9 mouse cellular contexts compared by ENCODE assay signal in genomic region chr6:140490921-140491537, GRCm38 (mm10).
A peak's percentile ranks its signal among the peaks of the same experiment; 100 is the strongest.
DNase-seq lines count a peak whose midpoint lies in the region; ATAC-seq lines count a peak whose summit lies in the region.
"Had no signal": no experiment of that assay in that cellular context is flagged by ENCODE, and none has a peak within 500 bp of the region (broad histone marks: within the 10 kb centered on the region; RNA-seq: fewer than 3 reads in every experiment).

No protein-coding gene starts in this region.

- no peak for DNase-seq in embryonic facial prominence, embryonic 10.5 days (ENCODE audit: low spot score)
- no peak for DNase-seq in lung, postnatal 4 days
- no peak for DNase-seq in limb, embryonic 10.5 days (ENCODE audit: low spot score)
- DNase-seq in embryo, embryonic 10 days (ENCODE audit: low spot score), result no peak
- no peak for DNase-seq in T-cell, adult 2 months (ENCODE audit: low spot score)

- 0 out of 2 replicates have a peak overlapping the region, but pooled peaks have one; percentile 46 for H3K27ac ChIP-seq in embryonic facial prominence, embryonic 12.5 days
- H3K27ac ChIP-seq in embryonic facial prominence, embryonic 10.5 days (replicated peaks), result no peak overlapping the region
- H3K27ac ChIP-seq in lung, embryonic 15.5 days, result peak overlapping the region; percentile 5; the same call in 1 of the 2 replicates
- 0 out of 2 replicates have a peak overlapping the region, but pooled peaks have one; percentile 14 for H3K27ac ChIP-seq in limb, embryonic 10.5 days
- 0 out of 2 replicates have a peak overlapping the region, but pooled peaks have one; percentile 22 for H3K27ac ChIP-seq in stomach, embryonic 16.5 days (ENCODE audit: low read length)
- H3K27ac ChIP-seq: midbrain, embryonic 12.5 days had no signal

- peaks cover 25% of the 10 kb centered on the region for H3K4me1 ChIP-seq in embryonic facial prominence, embryonic 12.5 days
- peaks cover 25% of the 10 kb centered on the region for H3K4me1 ChIP-seq in embryonic facial prominence, embryonic 10.5 days
- H3K4me1 ChIP-seq in lung, embryonic 15.5 days, result peaks cover 31% of the 10 kb centered on the region
- H3K4me1 ChIP-seq in limb, embryonic 10.5 days, result peaks cover 20% of the 10 kb centered on the region
- H3K4me1 ChIP-seq in stomach, embryonic 16.5 days (ENCODE audit: control insufficient read depth, insufficient read depth, low read length), result peaks cover 28% of the 10 kb centered on the region

- WGBS in embryonic facial prominence, embryonic 12.5 days, result 78% methylated on average over 18 of the region's 18 CpGs
- 85% methylated on average over 18 of the region's 18 CpGs for WGBS in embryonic facial prominence, embryonic 10.5 days
- WGBS in lung, embryonic 15.5 days, result 61% methylated on average over 18 of the region's 18 CpGs
- WGBS in limb, embryonic 10.5 days, result 92% methylated on average over 18 of the region's 18 CpGs
- WGBS in stomach, embryonic 16.5 days, result 56% methylated on average over 18 of the region's 18 CpGs

- no peaks in the 10 kb centered on the region for H3K27me3 ChIP-seq in embryonic facial prominence, embryonic 12.5 days
- H3K27me3 ChIP-seq in embryonic facial prominence, embryonic 10.5 days (replicated peaks; ENCODE audit: low read depth, poor library complexity, severe bottlenecking), result no peaks in the 10 kb centered on the region
- no peaks in the 10 kb centered on the region for H3K27me3 ChIP-seq in lung, embryonic 15.5 days
- no peaks in the 10 kb centered on the region for H3K27me3 ChIP-seq in limb, embryonic 10.5 days (ENCODE audit: low read depth, poor library complexity, severe bottlenecking)
- H3K27me3 ChIP-seq in stomach, embryonic 16.5 days (ENCODE audit: control insufficient read depth, insufficient read depth, low read length), result no peaks in the 10 kb centered on the region
- H3K27me3 ChIP-seq: midbrain, embryonic 12.5 days had no signal

- no peaks in the 10 kb centered on the region for H3K36me3 ChIP-seq in embryonic facial prominence, embryonic 12.5 days
- 0 out of 2 replicates have a peak, but pooled peaks cover 6% of the 10 kb centered on the region for H3K36me3 ChIP-seq in embryonic facial prominence, embryonic 10.5 days (replicated peaks)
- H3K36me3 ChIP-seq in lung, embryonic 15.5 days, result no peaks in the 10 kb centered on the region
- H3K36me3 ChIP-seq in limb, embryonic 10.5 days, result 0 out of 2 replicates have a peak, but pooled peaks cover 4% of the 10 kb centered on the region
- H3K36me3 ChIP-seq in stomach, embryonic 16.5 days (ENCODE audit: control insufficient read depth, insufficient read depth, low read length), result 0 out of 2 replicates have a peak, but pooled peaks cover 3% of the 10 kb centered on the region
- H3K36me3 ChIP-seq: midbrain, embryonic 12.5 days had no signal

- no peak for ATAC-seq in embryonic facial prominence, embryonic 12.5 days (ENCODE audit: insufficient number of reproducible peaks, insufficient read depth, low FRiP score, low TSS enrichment)
- no peak for ATAC-seq in lung, embryonic 15.5 days (ENCODE audit: borderline replicate concordance, extremely low read depth, low FRiP score, low TSS enrichment)
- ATAC-seq in stomach, embryonic 16.5 days (ENCODE audit: insufficient read depth, low FRiP score), result no peak

- H3K9ac ChIP-seq in embryonic facial prominence, embryonic 12.5 days, result no peak overlapping the region
- H3K9ac ChIP-seq in lung, embryonic 15.5 days, result no peak overlapping the region
- H3K9ac ChIP-seq in stomach, embryonic 16.5 days (ENCODE audit: low read length), result peak overlapping the region; percentile 44
- H3K9ac ChIP-seq: midbrain, embryonic 12.5 days had no signal

- H3K4me2 ChIP-seq in embryonic facial prominence, embryonic 12.5 days (replicated peaks), result no peak overlapping the region
- peak overlapping the region; percentile 11; the same call in 1 of the 2 replicates for H3K4me2 ChIP-seq in lung, embryonic 15.5 days
- H3K4me2 ChIP-seq in stomach, embryonic 16.5 days (ENCODE audit: low read depth, low read length), result peak overlapping the region; percentile 33; the same call in 1 of the 2 replicates
- H3K4me2 ChIP-seq: midbrain, embryonic 12.5 days had no signal

- H3K9me3 ChIP-seq in embryonic facial prominence, embryonic 12.5 days, result no peaks in the 10 kb centered on the region
- no peaks in the 10 kb centered on the region for H3K9me3 ChIP-seq in embryonic facial prominence, embryonic 10.5 days
- H3K9me3 ChIP-seq in lung, embryonic 15.5 days, result no peaks in the 10 kb centered on the region
- no peaks in the 10 kb centered on the region for H3K9me3 ChIP-seq in limb, embryonic 10.5 days (replicated peaks)
- no peaks in the 10 kb centered on the region for H3K9me3 ChIP-seq in stomach, embryonic 16.5 days (replicated peaks; ENCODE audit: control insufficient read depth, low read length)
- H3K9me3 ChIP-seq: midbrain, embryonic 12.5 days had no signal

- H3K4me3 ChIP-seq in embryonic facial prominence, embryonic 12.5 days, result no peak overlapping the region
- H3K4me3 ChIP-seq in embryonic facial prominence, embryonic 10.5 days, result no peak overlapping the region
- H3K4me3 ChIP-seq in lung, embryonic 15.5 days, result no peak overlapping the region
- no peak overlapping the region for H3K4me3 ChIP-seq in limb, embryonic 10.5 days
- no peak overlapping the region for H3K4me3 ChIP-seq in stomach, embryonic 16.5 days (replicated peaks; ENCODE audit: low read length)
- H3K4me3 ChIP-seq: midbrain, embryonic 12.5 days had no signal
